Mouse (Mus musculus) layer of hippocampus, postnatal 25 days (tissue): ENCODE data around the gene Gabrb2. TPM values are rescaled to one million over a fixed set of nuclear protein-coding genes. Genes with fewer than 3 reads are reported as not detected.
A peak's percentile ranks its signal among the peaks of the same experiment; 100 is the strongest.

Experiments used
- DNase-seq, 2 experiments: peaks; one replicate each; pipeline ENCODE4 v3.0.0; 2022; ENCODE audit warnings: mixed read lengths in 2 of 2, low spot score in 1 of 2; ENCODE audit errors: extremely low spot score in 1 of 2
- total RNA-seq, 2 experiments: library from RNA; stranded (reverse); gene quantifications; 2 replicates each; pipeline ENCODE4 v1.2.3; 2021

Gabrb2 gene
- 100 to 1,000 TPM; 133 to 152 TPM for total RNA-seq

GRCm38 (mm10) chr11:42418996-42419782 lies at the start of gene Gabrb2:
Gabrb2 (plus strand) TSS chr11:42419757.
- peak; percentile 6 to 10 for DNase-seq

- no peak for DNase-seq
Observed at GRCm38 (mm10) chr11:42378983-42379382, 40.6 kb upstream of the Gabrb2 start.

GRCm38 (mm10) chr11:42386486-42386885 lies 33.1 kb upstream of the Gabrb2 start:
- DNase-seq = no peak

- peak in 1 of 2 experiments; percentile 11 for DNase-seq
Observed at GRCm38 (mm10) chr11:42390682-42391290, 28.8 kb upstream of the Gabrb2 start.

GRCm38 (mm10) chr11:42393451-42393850 lies 26.1 kb upstream of the Gabrb2 start:
- no peak for DNase-seq

GRCm38 (mm10) chr11:42419791-42420633 lies 455 bp downstream of the Gabrb2 start:
- peak; percentile 46 to 56 for DNase-seq

- peak; percentile 62 to 66 for DNase-seq
Observed at GRCm38 (mm10) chr11:42420634-42421470, 1.3 kb downstream of the Gabrb2 start.

GRCm38 (mm10) chr11:42423231-42423630 lies 3.7 kb downstream of the Gabrb2 start:
- DNase-seq = peak; percentile 37 to 74

- DNase-seq = no peak
Observed at GRCm38 (mm10) chr11:42431495-42431894, 11.9 kb downstream of the Gabrb2 start.

GRCm38 (mm10) chr11:42438978-42439377 lies 19.4 kb downstream of the Gabrb2 start:
- DNase-seq = no peak

GRCm38 (mm10) chr11:42443641-42444040 lies 24.1 kb downstream of the Gabrb2 start:
- no peak for DNase-seq

- DNase-seq = no peak
Observed at GRCm38 (mm10) chr11:42448929-42449328, 29.4 kb downstream of the Gabrb2 start.

GRCm38 (mm10) chr11:42464136-42464535 lies 44.6 kb downstream of the Gabrb2 start:
- DNase-seq = no peak

GRCm38 (mm10) chr11:42468381-42468780 lies 48.8 kb downstream of the Gabrb2 start:
- no peak for DNase-seq

- no peak for DNase-seq
Observed at GRCm38 (mm10) chr11:42474523-42474922, 55.0 kb downstream of the Gabrb2 start.

GRCm38 (mm10) chr11:42487625-42488024 lies 68.1 kb downstream of the Gabrb2 start:
- no peak for DNase-seq

GRCm38 (mm10) chr11:42501166-42501565 lies 81.6 kb downstream of the Gabrb2 start:
- DNase-seq = no peak

GRCm38 (mm10) chr11:42505436-42505835 lies 85.9 kb downstream of the Gabrb2 start:
- DNase-seq = no peak

GRCm38 (mm10) chr11:42505911-42506310 lies 86.4 kb downstream of the Gabrb2 start:
- no peak for DNase-seq

- DNase-seq = no peak
Observed at GRCm38 (mm10) chr11:42521960-42522359, 102.4 kb downstream of the Gabrb2 start.
